Mouse (Mus musculus): ENCODE measurements around the gene Gm9507. TPM values are rescaled to one million over a fixed set of nuclear protein-coding genes. Genes with fewer than 3 reads are reported as not detected.
"Not testable (repeated sequence)": the region's sequence is repeated elsewhere in the genome, so short reads cannot be mapped to it uniquely, and the experiment has no call there.

The Gm9507 gene
- polyA plus RNA-seq, 1 experiment = not detected

DNA sequence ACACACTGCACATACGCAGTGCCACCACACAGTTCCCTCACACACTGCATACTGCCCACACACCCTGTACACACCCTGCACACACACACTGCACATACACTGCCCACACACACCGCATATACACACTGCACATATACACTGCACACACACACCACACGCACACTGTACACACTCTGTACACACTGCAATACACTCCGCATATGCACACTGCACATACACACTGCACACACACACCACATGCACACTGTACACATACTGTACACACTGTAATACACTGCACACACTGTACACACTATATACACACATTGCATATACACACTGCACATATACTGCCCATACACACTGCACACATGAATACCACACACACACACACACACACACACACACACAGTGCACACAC lies 6.9 kb upstream of the Gm9507 start:
- H3K4me3 ChIP-seq (replicated peaks; ENCODE audit: control insufficient read depth, low read depth, low read length) = no peak overlapping the region
- WGBS = 94% methylated on average over 4 of the region's 4 CpGs
- H3K27ac ChIP-seq (ENCODE audit: control insufficient read depth, insufficient read depth, low read depth, low read length, poor library complexity) = no peak overlapping the region
- peak; percentile 8; the same call in 1 of the 2 replicates for TF ChIP-seq CTCF (IDR thresholded peaks at IDR 0.05; ENCODE audit: control insufficient read depth, insufficient read depth, low read length)
- TF ChIP-seq POLR2A (IDR thresholded peaks at IDR 0.05; ENCODE audit: borderline replicate concordance, control insufficient read depth, low read depth, low read length) = no peak
- no peaks in the 10 kb centered on the region for H3K4me1 ChIP-seq (ENCODE audit: control insufficient read depth, insufficient read depth, low read length)

GRCm38 (mm10) chr10:77815514-77815913 lies 3.9 kb upstream of the Gm9507 start:
- Histone ChIP-seq H3K27ac (ENCODE audit: control insufficient read depth, insufficient read depth, low read depth, low read length, poor library complexity) (no peak overlapping the region), H3K4me1 (ENCODE audit: control insufficient read depth, insufficient read depth, low read length) (no peaks in the 10 kb centered on the region), H3K4me3 (replicated peaks; ENCODE audit: control insufficient read depth, low read depth, low read length) (no peak overlapping the region)
- TF ChIP-seq POLR2A (IDR thresholded peaks at IDR 0.05; ENCODE audit: borderline replicate concordance, control insufficient read depth, low read depth, low read length) = no peak
- TF ChIP-seq CTCF (IDR thresholded peaks at IDR 0.05; ENCODE audit: control insufficient read depth, insufficient read depth, low read length) = peak; percentile 47; the same call in 1 of the 2 replicates
- WGBS = 40% methylated on average over 5 of the region's 5 CpGs

GRCm38 (mm10) chr10:77814382-77814781 lies 2.7 kb upstream of the Gm9507 start, which contains the start of gene Gm2696:
TSS of gene Gm2696 (plus strand) at chr10:77814682.
- Histone ChIP-seq H3K4me3 (replicated peaks; ENCODE audit: control insufficient read depth, low read depth, low read length) (no peak within 1 kb of the TSS), H3K27ac (ENCODE audit: control insufficient read depth, insufficient read depth, low read depth, low read length, poor library complexity) (no peak within 1 kb of the TSS), H3K4me1 (ENCODE audit: control insufficient read depth, insufficient read depth, low read length) (no peaks in the 10 kb centered on the region)
- TF ChIP-seq POLR2A (IDR thresholded peaks at IDR 0.05; ENCODE audit: borderline replicate concordance, control insufficient read depth, low read depth, low read length) (no peak), CTCF (IDR thresholded peaks at IDR 0.05; ENCODE audit: control insufficient read depth, insufficient read depth, low read length) (no peak)
- 54% methylated on average over 4 of the region's 4 CpGs for WGBS

- Histone ChIP-seq H3K27ac (ENCODE audit: control insufficient read depth, insufficient read depth, low read depth, low read length, poor library complexity) (no peak overlapping the region), H3K4me1 (ENCODE audit: control insufficient read depth, insufficient read depth, low read length) (no peaks in the 10 kb centered on the region), H3K4me3 (replicated peaks; ENCODE audit: control insufficient read depth, low read depth, low read length) (no peak overlapping the region)
- WGBS = 58% methylated on average over 3 of the region's 3 CpGs
- TF ChIP-seq CTCF (IDR thresholded peaks at IDR 0.05; ENCODE audit: control insufficient read depth, insufficient read depth, low read length) (no peak), POLR2A (IDR thresholded peaks at IDR 0.05; ENCODE audit: borderline replicate concordance, control insufficient read depth, low read depth, low read length) (no peak)
Observed at GRCm38 (mm10) chr10:77804095-77804494, 7.5 kb downstream of the Gm9507 start.

DNA sequence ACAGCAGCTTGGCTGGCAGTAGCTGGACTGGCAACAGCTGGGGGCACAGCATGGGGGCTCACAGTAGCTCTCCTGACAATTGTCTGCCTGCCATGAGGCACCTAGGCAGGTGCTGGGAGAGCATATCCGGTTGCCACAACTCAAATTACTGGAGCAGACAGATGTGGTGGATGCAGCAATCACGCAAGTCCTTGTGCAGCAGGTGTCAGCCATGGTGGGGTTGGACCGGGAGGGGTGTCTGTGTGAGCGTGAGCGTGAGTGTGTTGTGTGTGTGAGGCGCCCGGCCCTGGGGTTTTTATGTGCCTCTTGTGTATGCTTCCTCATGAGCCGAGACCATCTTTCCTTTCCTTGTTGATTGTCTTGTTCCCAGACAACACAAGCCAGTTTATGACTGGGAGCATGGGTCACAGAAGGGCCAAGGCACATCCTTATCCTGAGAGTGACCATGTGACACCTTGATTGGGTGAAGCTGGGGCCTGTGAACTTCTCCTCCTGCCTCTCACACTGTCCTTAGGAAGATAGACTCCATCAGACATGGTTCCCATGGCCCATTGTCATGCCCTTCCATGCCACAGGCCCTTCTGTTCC lies 12.6 kb downstream of the Gm9507 start, which contains the start of gene Gm19668:
Gene Gm19668 (minus strand): TSS at position 213 of the 588 bp plus-strand sequence.
- TF ChIP-seq POLR2A (IDR thresholded peaks at IDR 0.05; ENCODE audit: borderline replicate concordance, control insufficient read depth, low read depth, low read length) (no peak), CTCF (IDR thresholded peaks at IDR 0.05; ENCODE audit: control insufficient read depth, insufficient read depth, low read length) (no peak)
- 63% methylated on average over 8 of the region's 8 CpGs for whole genome bisulfite sequencing
- H3K4me1 ChIP-seq (ENCODE audit: control insufficient read depth, insufficient read depth, low read length) = no peaks in the 10 kb centered on the region
- H3K4me3 ChIP-seq (replicated peaks; ENCODE audit: control insufficient read depth, low read depth, low read length) = no peak within 1 kb of the TSS
- no peak within 1 kb of the TSS for H3K27ac ChIP-seq (ENCODE audit: control insufficient read depth, insufficient read depth, low read depth, low read length, poor library complexity)

GRCm38 (mm10) chr10:77798164-77798920 lies 13.3 kb downstream of the Gm9507 start:
- not testable (repeated sequence) for H3K4me3 ChIP-seq (replicated peaks; ENCODE audit: control insufficient read depth, low read depth, low read length); H3K27ac ChIP-seq (ENCODE audit: control insufficient read depth, insufficient read depth, low read depth, low read length, poor library complexity); H3K4me1 ChIP-seq (ENCODE audit: control insufficient read depth, insufficient read depth, low read length)
- 48% methylated on average over 3 of the region's 3 CpGs for WGBS

GRCm38 (mm10) chr10:77797677-77798076 lies 14.0 kb downstream of the Gm9507 start:
- 46% methylated on average over 3 of the region's 3 CpGs for WGBS
- H3K4me1 ChIP-seq (ENCODE audit: control insufficient read depth, insufficient read depth, low read length) = no peaks in the 10 kb centered on the region
- no peak overlapping the region for H3K27ac ChIP-seq (ENCODE audit: control insufficient read depth, insufficient read depth, low read depth, low read length, poor library complexity)
- TF ChIP-seq POLR2A (IDR thresholded peaks at IDR 0.05; ENCODE audit: borderline replicate concordance, control insufficient read depth, low read depth, low read length) = no peak
- TF ChIP-seq CTCF (IDR thresholded peaks at IDR 0.05; ENCODE audit: control insufficient read depth, insufficient read depth, low read length) = no peak
- H3K4me3 ChIP-seq (replicated peaks; ENCODE audit: control insufficient read depth, low read depth, low read length) = no peak overlapping the region

GRCm38 (mm10) chr10:77794976-77795375 lies 16.7 kb downstream of the Gm9507 start, which contains the start of gene Gm9639:
TSS of gene Gm9639 (minus strand) at chr10:77795076.
- H3K27ac ChIP-seq (ENCODE audit: control insufficient read depth, insufficient read depth, low read depth, low read length, poor library complexity) = no peak within 1 kb of the TSS
- no peaks in the 10 kb centered on the region for H3K4me1 ChIP-seq (ENCODE audit: control insufficient read depth, insufficient read depth, low read length)
- no peak for TF ChIP-seq POLR2A (IDR thresholded peaks at IDR 0.05; ENCODE audit: borderline replicate concordance, control insufficient read depth, low read depth, low read length)
- TF ChIP-seq CTCF (IDR thresholded peaks at IDR 0.05; ENCODE audit: control insufficient read depth, insufficient read depth, low read length) = no peak
- 52% methylated on average over 2 of the region's 2 CpGs for whole genome bisulfite sequencing
- H3K4me3 ChIP-seq (replicated peaks; ENCODE audit: control insufficient read depth, low read depth, low read length) = no peak within 1 kb of the TSS

Data from bone marrow, adult 2 months (tissue).